Mouse (Mus musculus): ENCODE data around the gene Rapgef4. TPM values are rescaled to one million over a fixed set of nuclear protein-coding genes. Genes with fewer than 3 reads are reported as not detected.

The Rapgef4 gene
- polyA plus RNA-seq, 1 experiment, result not detected

DNA sequence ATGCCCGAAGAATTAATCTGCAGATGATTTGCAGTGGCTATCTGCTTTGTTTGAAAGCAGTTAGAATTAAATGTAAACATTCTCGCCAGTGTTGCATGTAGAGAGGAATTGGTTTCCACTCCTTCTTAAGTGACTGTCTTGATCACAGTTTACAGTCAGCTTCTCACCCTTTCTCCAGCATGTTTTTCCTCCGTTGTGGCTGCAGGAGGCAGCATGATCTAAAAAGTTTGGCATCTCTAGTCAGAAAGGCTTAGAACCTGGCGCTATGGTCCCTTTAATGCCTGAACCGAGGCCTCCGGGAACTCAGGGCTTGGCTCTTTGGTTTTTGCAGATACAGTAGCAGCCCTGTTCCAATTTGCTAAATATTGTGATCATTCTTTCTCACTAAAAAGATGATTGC is 63.2 kb downstream of the Rapgef4 start:
- 47% methylated on average over 6 of the region's 6 CpGs for WGBS
- no peak for TF ChIP-seq POLR2A (IDR thresholded peaks at IDR 0.05; ENCODE audit: insufficient read depth, low read depth, low read length)
- no peak for TF ChIP-seq CTCF (IDR thresholded peaks at IDR 0.05; ENCODE audit: insufficient read depth, low read depth, low read length)
- no peak overlapping the region for H3K27ac ChIP-seq (ENCODE audit: insufficient read depth, low read depth, low read length)
- H3K4me3 ChIP-seq (ENCODE audit: insufficient read depth, low read depth, low read length), result no peak overlapping the region
- H3K4me1 ChIP-seq (ENCODE audit: control insufficient read depth, insufficient read depth, low read length), result 0 out of 2 replicates have a peak, but pooled peaks cover 6% of the 10 kb centered on the region

DNA sequence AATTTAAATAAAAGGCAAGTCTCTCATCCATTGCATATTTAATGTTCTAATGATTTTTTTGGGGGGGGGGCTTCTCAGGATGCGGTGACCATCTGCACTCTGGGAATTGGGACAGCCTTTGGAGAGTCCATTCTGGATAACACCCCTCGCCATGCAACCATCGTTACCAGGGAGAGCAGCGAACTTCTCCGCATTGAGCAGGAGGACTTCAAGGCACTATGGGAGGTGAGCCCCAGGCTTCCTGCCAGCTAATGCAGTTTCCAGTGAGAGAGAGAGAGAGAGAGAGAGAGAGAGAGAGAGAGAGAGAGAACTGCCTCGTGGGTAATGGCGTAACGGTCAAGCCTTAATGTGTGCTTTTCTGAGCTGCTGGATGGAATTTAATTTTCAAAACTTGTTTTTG is 64.0 kb downstream of the Rapgef4 start:
- H3K27ac ChIP-seq (ENCODE audit: insufficient read depth, low read depth, low read length), result no peak overlapping the region
- H3K4me3 ChIP-seq (ENCODE audit: insufficient read depth, low read depth, low read length), result no peak overlapping the region
- 0 out of 2 replicates have a peak, but pooled peaks cover 6% of the 10 kb centered on the region for H3K4me1 ChIP-seq (ENCODE audit: control insufficient read depth, insufficient read depth, low read length)
- TF ChIP-seq POLR2A (IDR thresholded peaks at IDR 0.05; ENCODE audit: insufficient read depth, low read depth, low read length), result no peak
- TF ChIP-seq CTCF (IDR thresholded peaks at IDR 0.05; ENCODE audit: insufficient read depth, low read depth, low read length), result no peak
- 82% methylated on average over 8 of the region's 8 CpGs for WGBS

DNA sequence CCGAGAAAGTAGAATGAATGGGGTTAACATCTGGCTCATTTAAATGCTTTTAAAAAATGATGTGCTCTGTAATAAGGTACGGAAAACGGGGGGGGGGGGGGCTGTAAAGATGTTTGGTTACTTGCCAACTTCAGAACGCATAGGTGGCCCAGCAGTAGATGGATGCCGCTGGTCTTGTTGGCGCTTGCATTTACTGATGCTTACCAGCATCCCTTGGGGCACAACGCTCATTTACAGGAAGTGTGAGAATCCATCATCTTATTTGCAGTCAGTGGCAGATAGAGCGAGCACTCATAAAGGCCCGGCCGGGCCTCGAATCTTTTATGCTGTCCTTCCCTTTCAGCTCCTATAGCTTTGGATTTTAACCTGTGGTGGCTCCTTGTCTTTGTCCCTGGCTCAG is 64.6 kb downstream of the Rapgef4 start:
- H3K27ac ChIP-seq (ENCODE audit: insufficient read depth, low read depth, low read length), result no peak overlapping the region
- TF ChIP-seq POLR2A (IDR thresholded peaks at IDR 0.05; ENCODE audit: insufficient read depth, low read depth, low read length), result no peak
- TF ChIP-seq CTCF (IDR thresholded peaks at IDR 0.05; ENCODE audit: insufficient read depth, low read depth, low read length), result no peak
- 0 out of 2 replicates have a peak, but pooled peaks cover 6% of the 10 kb centered on the region for H3K4me1 ChIP-seq (ENCODE audit: control insufficient read depth, insufficient read depth, low read length)
- no peak overlapping the region for H3K4me3 ChIP-seq (ENCODE audit: insufficient read depth, low read depth, low read length)
- WGBS, result 82% methylated on average over 11 of the region's 11 CpGs

DNA sequence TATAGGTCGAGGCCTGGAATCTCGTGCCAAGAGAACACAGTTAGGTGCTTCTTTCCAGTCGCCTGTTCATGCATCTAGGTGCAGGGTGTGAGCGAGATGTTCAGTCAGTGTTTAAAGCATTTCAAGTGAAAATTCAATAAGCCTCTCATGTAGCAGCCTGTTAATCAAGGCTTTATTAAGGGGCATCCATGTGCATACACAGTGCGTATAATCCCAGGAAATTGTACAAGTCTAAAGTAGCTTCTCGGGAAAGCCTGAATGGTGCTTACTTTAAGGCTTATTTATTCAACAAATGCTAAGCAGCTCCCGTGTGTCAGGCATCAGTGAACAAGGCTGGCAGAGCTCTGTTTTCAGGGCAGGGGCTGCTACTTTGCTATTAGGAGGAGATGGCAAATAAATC is 69.4 kb downstream of the Rapgef4 start:
- no peak overlapping the region for H3K4me3 ChIP-seq (ENCODE audit: insufficient read depth, low read depth, low read length)
- TF ChIP-seq CTCF (IDR thresholded peaks at IDR 0.05; ENCODE audit: insufficient read depth, low read depth, low read length) (no peak), POLR2A (IDR thresholded peaks at IDR 0.05; ENCODE audit: insufficient read depth, low read depth, low read length) (no peak)
- H3K27ac ChIP-seq (ENCODE audit: insufficient read depth, low read depth, low read length), result no peak overlapping the region
- peaks cover 8% of the 10 kb centered on the region for H3K4me1 ChIP-seq (ENCODE audit: control insufficient read depth, insufficient read depth, low read length)
- 58% methylated on average over 7 of the region's 7 CpGs for WGBS

DNA sequence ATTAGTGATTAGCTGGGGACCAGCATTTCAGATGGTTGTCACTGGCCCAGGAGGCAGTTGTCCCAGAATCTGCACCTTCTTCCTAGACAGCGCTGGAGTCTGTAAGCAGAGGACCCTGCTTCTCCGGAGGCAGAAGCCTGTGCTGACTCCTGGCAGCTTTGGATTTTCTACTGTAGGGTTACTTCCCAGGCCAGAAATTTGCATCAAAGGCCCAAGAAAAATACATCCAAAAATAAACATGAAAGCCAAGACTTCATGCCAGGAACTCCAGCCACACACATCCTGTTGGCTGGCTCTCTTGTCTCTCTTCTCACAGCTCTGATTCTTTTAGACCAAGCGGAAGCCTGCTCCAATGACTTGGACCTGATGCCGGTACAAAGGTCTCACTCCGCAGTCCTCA is 73.2 kb downstream of the Rapgef4 start:
- H3K27ac ChIP-seq (ENCODE audit: insufficient read depth, low read depth, low read length), result peak overlapping the region; percentile 51; the same call in 1 of the 2 replicates
- peak overlapping the region; percentile 15; the same call in 1 of the 2 replicates for H3K4me3 ChIP-seq (ENCODE audit: insufficient read depth, low read depth, low read length)
- TF ChIP-seq POLR2A (IDR thresholded peaks at IDR 0.05; ENCODE audit: insufficient read depth, low read depth, low read length), result no peak
- no peak for TF ChIP-seq CTCF (IDR thresholded peaks at IDR 0.05; ENCODE audit: insufficient read depth, low read depth, low read length)
- 52% methylated on average over 5 of the region's 5 CpGs for WGBS
- peaks cover 9% of the 10 kb centered on the region for H3K4me1 ChIP-seq (ENCODE audit: control insufficient read depth, insufficient read depth, low read length)

DNA sequence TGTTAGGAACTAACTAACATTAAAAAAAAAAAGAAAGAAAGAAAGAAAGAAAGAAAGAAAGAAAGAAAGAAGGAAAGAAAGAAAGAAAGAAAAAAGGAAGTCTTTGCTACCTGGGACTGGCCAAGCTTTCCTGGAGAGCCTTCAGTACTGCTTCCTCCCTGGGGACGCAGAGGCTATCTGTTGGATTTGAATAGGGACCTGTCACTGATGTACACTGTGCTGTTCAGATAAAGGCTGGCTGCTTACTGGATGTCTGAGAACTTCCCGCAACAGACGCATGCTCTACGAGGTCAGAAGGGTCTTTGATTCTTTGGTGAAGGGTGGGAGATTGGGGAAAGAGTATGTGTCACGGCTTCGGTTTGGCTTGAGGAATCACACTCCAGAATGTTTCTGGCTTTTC is 73.7 kb downstream of the Rapgef4 start:
- H3K27ac ChIP-seq (ENCODE audit: insufficient read depth, low read depth, low read length), result no peak overlapping the region

DNA sequence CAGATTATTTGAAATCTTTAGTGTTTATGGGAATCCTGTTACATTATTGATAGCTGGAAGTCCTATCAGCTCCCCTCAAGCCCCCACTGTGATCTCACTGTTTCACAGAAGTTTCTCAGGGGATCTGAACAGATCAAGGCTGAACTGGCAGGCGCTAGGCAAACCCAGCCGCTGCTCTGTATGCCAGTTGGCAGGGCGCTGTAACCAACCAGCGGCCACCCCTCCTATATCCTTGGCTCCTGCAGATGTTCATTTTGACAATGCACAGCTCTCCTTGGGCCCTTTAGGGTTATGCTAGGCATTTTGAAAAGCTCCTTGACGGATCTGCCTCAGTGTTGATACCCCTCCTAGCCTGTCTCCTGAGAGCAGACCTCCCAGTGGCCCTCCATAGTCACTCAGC is 74.4 kb downstream of the Rapgef4 start:
- Histone ChIP-seq H3K4me1 (ENCODE audit: control insufficient read depth, insufficient read depth, low read length) (peaks cover 9% of the 10 kb centered on the region), H3K27ac (ENCODE audit: insufficient read depth, low read depth, low read length) (0 out of 2 replicates have a peak overlapping the region, but pooled peaks have one; percentile 20), H3K4me3 (ENCODE audit: insufficient read depth, low read depth, low read length) (0 out of 2 replicates have a peak overlapping the region, but pooled peaks have one; percentile 10)
- TF ChIP-seq POLR2A (IDR thresholded peaks at IDR 0.05; ENCODE audit: insufficient read depth, low read depth, low read length) (no peak), CTCF (IDR thresholded peaks at IDR 0.05; ENCODE audit: insufficient read depth, low read depth, low read length) (no peak)
- WGBS, result 57% methylated on average over 5 of the region's 5 CpGs

More for the DNA sequence above, 73.7 kb downstream of the Rapgef4 start:
- Histone ChIP-seq H3K4me1 (ENCODE audit: control insufficient read depth, insufficient read depth, low read length) (peaks cover 9% of the 10 kb centered on the region), H3K4me3 (ENCODE audit: insufficient read depth, low read depth, low read length) (no peak overlapping the region)
- 83% methylated on average over 6 of the region's 6 CpGs for WGBS
- TF ChIP-seq CTCF (IDR thresholded peaks at IDR 0.05; ENCODE audit: insufficient read depth, low read depth, low read length), result no peak
- TF ChIP-seq POLR2A (IDR thresholded peaks at IDR 0.05; ENCODE audit: insufficient read depth, low read depth, low read length), result no peak

DNA sequence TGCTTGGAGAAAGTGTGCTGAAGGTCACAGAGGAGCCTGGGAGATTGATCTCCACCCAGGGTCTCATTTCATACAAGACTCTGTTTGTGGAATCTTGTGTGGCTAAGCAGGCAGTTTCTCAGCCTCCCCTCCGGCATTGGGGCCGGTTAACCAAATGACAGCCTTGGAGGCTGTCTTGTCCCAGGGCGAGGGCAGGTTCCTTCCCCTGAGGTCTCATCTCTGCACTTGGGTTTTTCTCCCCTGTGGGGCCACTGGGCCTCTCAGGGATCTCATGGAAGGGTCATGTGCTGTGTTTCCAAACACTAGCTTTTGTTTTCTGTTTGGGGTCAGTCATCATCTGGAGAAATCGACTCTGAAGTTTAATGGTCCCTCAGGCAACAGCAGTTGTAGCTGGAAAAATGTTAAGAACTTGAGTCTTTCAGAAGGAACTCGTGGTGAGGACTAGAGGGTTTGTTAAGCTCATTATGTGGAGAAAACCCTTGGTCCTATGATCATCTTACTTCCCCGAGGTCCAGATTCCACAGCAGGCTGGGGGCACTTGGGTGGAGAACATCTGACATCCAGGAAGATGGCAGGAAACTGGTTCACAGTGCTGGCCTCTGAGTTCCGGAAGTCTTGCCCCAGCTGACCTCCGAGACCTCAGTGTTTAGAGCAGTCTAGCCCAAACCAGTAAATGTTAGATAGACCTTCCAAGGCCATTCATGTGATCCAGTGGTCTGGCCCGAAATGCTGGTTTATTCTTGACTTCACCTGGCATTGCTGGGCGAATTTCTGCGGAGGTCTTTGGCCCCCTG is 75.2 kb downstream of the Rapgef4 start:
- TF ChIP-seq CTCF (IDR thresholded peaks at IDR 0.05; ENCODE audit: insufficient read depth, low read depth, low read length) (no peak), POLR2A (IDR thresholded peaks at IDR 0.05; ENCODE audit: insufficient read depth, low read depth, low read length) (no peak)
- H3K4me1 ChIP-seq (ENCODE audit: control insufficient read depth, insufficient read depth, low read length), result peaks cover 9% of the 10 kb centered on the region
- no peak overlapping the region for H3K27ac ChIP-seq (ENCODE audit: insufficient read depth, low read depth, low read length)
- no peak overlapping the region for H3K4me3 ChIP-seq (ENCODE audit: insufficient read depth, low read depth, low read length)
- 74% methylated on average over 11 of the region's 11 CpGs for WGBS

DNA sequence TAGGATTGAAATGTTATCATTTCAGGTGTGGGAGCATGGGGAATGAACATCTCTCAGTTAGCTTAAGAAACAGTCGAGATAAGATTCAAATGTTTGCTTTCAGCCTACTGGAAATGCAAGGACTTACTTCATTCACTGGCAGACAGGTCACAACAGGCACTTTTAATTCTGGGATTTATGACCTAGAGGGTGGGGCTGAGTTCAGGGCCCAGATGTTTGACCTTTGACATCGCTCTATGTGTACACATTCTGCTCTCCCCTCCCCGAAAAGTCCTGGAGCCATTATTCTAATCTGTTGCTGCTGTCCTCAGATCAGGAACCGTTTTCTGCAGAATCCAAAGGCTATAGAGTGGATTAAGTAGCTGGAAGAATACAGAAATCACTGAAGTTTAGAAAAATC is 81.9 kb downstream of the Rapgef4 start:
- TF ChIP-seq POLR2A (IDR thresholded peaks at IDR 0.05; ENCODE audit: insufficient read depth, low read depth, low read length) (no peak), CTCF (IDR thresholded peaks at IDR 0.05; ENCODE audit: insufficient read depth, low read depth, low read length) (no peak)
- WGBS, result 78% methylated on average over 4 of the region's 4 CpGs
- no peak overlapping the region for H3K4me3 ChIP-seq (ENCODE audit: insufficient read depth, low read depth, low read length)
- no peak overlapping the region for H3K27ac ChIP-seq (ENCODE audit: insufficient read depth, low read depth, low read length)
- no peaks in the 10 kb centered on the region for H3K4me1 ChIP-seq (ENCODE audit: control insufficient read depth, insufficient read depth, low read length)

All from olfactory bulb, adult 2 months (tissue).